Mouse (Mus musculus) hindbrain, embryonic 14.5 days (tissue): ENCODE results near the gene Zfp652. TPM values are rescaled to one million over a fixed set of nuclear protein-coding genes. Genes with fewer than 3 reads are reported as not detected.

Source experiments
- ATAC-seq: fragments of 200-750 bp; cut with Nextera tagmentation; 2 replicates; pipeline ENCODE4 v1.8.0; 2017; ENCODE audit warnings: moderate number of reproducible peaks, mild to moderate bottlenecking, moderate TSS enrichment, moderate library complexity; ENCODE audit not compliant: low FRiP score
- DNase-seq: peaks from one replicate; pipeline ENCODE4 v3.0.0-alpha.2; 2015; ENCODE audit warnings: low spot score
- H3K27ac ChIP-seq: fragments of 300-500 bp; sonication (generic); 2 replicates; pipeline ENCODE4 v1.5.1; 2014; ENCODE audit warnings: mild to moderate bottlenecking, moderate library complexity
- H3K27me3 ChIP-seq: fragments of 300-500 bp; sonication (generic); 2 replicates; pipeline ENCODE4 v1.6.1; 2014; ENCODE audit warnings: mild to moderate bottlenecking, low read length, mixed read lengths; ENCODE audit not compliant: control insufficient read depth, insufficient read depth
- H3K36me3 ChIP-seq: fragments of 300-500 bp; sonication (generic); replicated peaks from 2 replicates; pipeline ENCODE4 v1.6.1; 2014; ENCODE audit not compliant: control insufficient read depth, insufficient read depth
- H3K4me1 ChIP-seq: fragments of 300-500 bp; sonication (generic); replicated peaks from 2 replicates; pipeline ENCODE4 v1.6.1; 2014; ENCODE audit warnings: antibody characterized with exemption, low read length, mixed read lengths; ENCODE audit not compliant: control insufficient read depth, insufficient read depth
- H3K4me2 ChIP-seq: fragments of 300-500 bp; sonication (generic); replicated peaks from 2 replicates; pipeline ENCODE4 v1.6.1; 2014; ENCODE audit warnings: mild to moderate bottlenecking, moderate library complexity
- H3K4me3 ChIP-seq: fragments of 300-500 bp; sonication (generic); replicated peaks from 2 replicates; pipeline ENCODE4 v1.5.1; 2014; ENCODE audit warnings: mild to moderate bottlenecking, low read length
- H3K9ac ChIP-seq: fragments of 300-500 bp; sonication (generic); 2 replicates; pipeline ENCODE4 v1.6.1; 2014
- H3K9me3 ChIP-seq: fragments of 300-500 bp; sonication (generic); 2 replicates; pipeline ENCODE4 v1.6.1; 2016; ENCODE audit warnings: low read length; ENCODE audit not compliant: control insufficient read depth
- WGBS: fragments of 180-500 bp; shearing (Covaris S2); extraction: QIAGEN DNeasy Blood & Tissue Kit; methylation state at CpG from one replicate; pipeline ENCODE4 v1.1.7; 2014; 5-methylcytosine and 5-hydroxymethylcytosine counted together
- polyA plus RNA-seq: library from polyadenylated mRNA; unstranded; fragments of >200 nt; fragmentation: Nextera tagmentation; extraction: Ambion mirVana; gene quantifications from 2 replicates; pipeline ENCODE4 v1.2.1, GENCODE M21; 2014

Zfp652 gene
- polyA plus RNA-seq, 1 experiment from 2014 or later, result 12.8 TPM

- Histone ChIP-seq H3K36me3 (no peaks in the 10 kb centered on the region), H3K4me2 (no peak overlapping the region), H3K4me1 (no peaks in the 10 kb centered on the region), H3K27me3 (no peaks in the 10 kb centered on the region), H3K9me3 (no peaks in the 10 kb centered on the region), H3K9ac (no peak overlapping the region), H3K4me3 (no peak overlapping the region), H3K27ac (no peak overlapping the region)
- WGBS, result 95% methylated on average over 4 of the region's 4 CpGs
- DNase-seq, result no peak
- no peak for ATAC-seq
These were observed 73.2 kb downstream of the Zfp652 start for GRCm38 (mm10) chr11:95785675-95786074.

DNA sequence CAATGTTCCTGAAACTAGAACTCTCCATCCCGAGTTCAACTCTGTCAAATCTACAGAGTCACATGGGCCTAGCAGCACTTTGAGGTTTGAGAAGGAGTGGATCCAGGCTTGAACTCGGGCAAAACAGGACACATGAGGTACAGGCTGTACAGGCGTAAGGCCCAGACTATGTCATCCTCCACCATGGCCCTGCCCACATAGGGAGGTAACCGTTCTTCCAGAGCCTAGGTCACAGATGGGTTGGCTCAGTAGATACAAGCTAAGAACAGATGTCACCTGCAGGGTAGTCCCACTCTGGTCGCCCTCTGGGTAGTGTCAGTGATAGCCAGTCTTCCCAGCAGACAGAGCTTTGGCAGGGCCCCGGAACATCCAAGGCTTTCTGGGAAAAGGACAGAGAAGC is 74.0 kb downstream of the Zfp652 start:
- Histone ChIP-seq H3K4me1 (no peaks in the 10 kb centered on the region), H3K9me3 (no peaks in the 10 kb centered on the region), H3K27ac (no peak overlapping the region), H3K36me3 (no peaks in the 10 kb centered on the region), H3K4me3 (no peak overlapping the region), H3K4me2 (no peak overlapping the region), H3K9ac (no peak overlapping the region), H3K27me3 (no peaks in the 10 kb centered on the region)
- ATAC-seq, result no peak
- 94% methylated on average over 6 of the region's 6 CpGs for WGBS
- DNase-seq, result no peak

- Histone ChIP-seq H3K36me3 (no peaks in the 10 kb centered on the region), H3K4me2 (no peak overlapping the region), H3K27me3 (no peaks in the 10 kb centered on the region), H3K9me3 (no peaks in the 10 kb centered on the region), H3K4me3 (no peak overlapping the region), H3K9ac (no peak overlapping the region), H3K4me1 (no peaks in the 10 kb centered on the region), H3K27ac (no peak overlapping the region)
- ATAC-seq (no peak), DNase-seq (no peak)
- WGBS, result 89% methylated on average over 8 of the region's 8 CpGs
These were observed 77.0 kb downstream of the Zfp652 start for GRCm38 (mm10) chr11:95789451-95789891.

GRCm38 (mm10) chr11:95791787-95792186 is 79.3 kb downstream of the Zfp652 start:
- H3K36me3 ChIP-seq, result no peaks in the 10 kb centered on the region
- no peak overlapping the region for H3K27ac ChIP-seq
- no peaks in the 10 kb centered on the region; the same call in 1 of the 2 replicates for H3K27me3 ChIP-seq
- 87% methylated on average over 13 of the region's 13 CpGs for WGBS
- ATAC-seq (no peak), DNase-seq (no peak)
- H3K4me1 ChIP-seq, result peaks cover 6% of the 10 kb centered on the region; the same call in 1 of the 2 replicates
- H3K9ac ChIP-seq, result no peak overlapping the region
- no peak overlapping the region for H3K4me3 ChIP-seq
- H3K9me3 ChIP-seq, result no peaks in the 10 kb centered on the region
- H3K4me2 ChIP-seq, result no peak overlapping the region

DNA sequence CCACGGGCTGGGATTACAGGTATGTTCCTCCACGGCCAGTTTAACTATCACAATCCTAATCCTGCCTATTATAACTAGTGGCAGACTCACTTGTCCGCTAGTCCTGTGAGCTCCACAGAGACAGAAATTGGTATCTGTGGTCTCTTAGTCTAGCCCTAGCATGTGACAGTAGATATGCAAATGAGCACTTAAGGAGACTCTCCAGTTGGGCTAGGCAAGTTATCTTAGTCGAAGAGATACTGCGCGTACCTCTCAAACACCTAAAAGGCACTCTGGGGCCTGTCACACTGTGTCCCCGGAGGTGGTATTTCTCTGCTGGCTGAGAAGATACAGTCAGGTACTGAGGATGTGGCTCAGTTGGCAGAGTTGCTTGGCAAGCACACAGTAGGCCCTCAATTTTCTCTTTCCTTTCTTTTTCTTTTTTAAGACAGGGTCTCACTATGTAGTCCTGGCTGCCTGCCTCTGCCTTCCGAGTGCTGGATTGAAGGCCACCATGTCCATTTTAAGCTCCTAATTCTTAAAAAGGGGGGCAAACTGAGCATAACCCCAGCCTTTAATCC is 80.6 kb downstream of the Zfp652 start:
- H3K27ac ChIP-seq, result no peak overlapping the region
- H3K27me3 ChIP-seq, result peaks cover 5% of the 10 kb centered on the region
- ATAC-seq (no peak), DNase-seq (no peak)
- no peak overlapping the region for H3K9ac ChIP-seq
- peaks cover 8% of the 10 kb centered on the region; the same call in 1 of the 2 replicates for H3K4me1 ChIP-seq
- H3K9me3 ChIP-seq, result no peaks in the 10 kb centered on the region
- no peaks in the 10 kb centered on the region for H3K36me3 ChIP-seq
- H3K4me3 ChIP-seq, result no peak overlapping the region
- H3K4me2 ChIP-seq, result no peak overlapping the region
- 93% methylated on average over 8 of the region's 8 CpGs for WGBS

GRCm38 (mm10) chr11:95794201-95794600 is 81.7 kb downstream of the Zfp652 start:
- no peak overlapping the region for H3K4me2 ChIP-seq
- H3K4me3 ChIP-seq, result no peak overlapping the region
- no peak overlapping the region for H3K27ac ChIP-seq
- H3K4me1 ChIP-seq, result peaks cover 8% of the 10 kb centered on the region; the same call in 1 of the 2 replicates
- H3K27me3 ChIP-seq, result peaks cover 10% of the 10 kb centered on the region
- H3K9me3 ChIP-seq, result no peaks in the 10 kb centered on the region
- DNase-seq, result no peak
- H3K36me3 ChIP-seq, result no peaks in the 10 kb centered on the region
- no peak for ATAC-seq
- H3K9ac ChIP-seq, result no peak overlapping the region
- 69% methylated on average over 5 of the region's 5 CpGs for WGBS

GRCm38 (mm10) chr11:95795582-95795981 is 83.1 kb downstream of the Zfp652 start:
- ATAC-seq, result no peak
- peaks cover 10% of the 10 kb centered on the region for H3K27me3 ChIP-seq
- no peak overlapping the region for H3K27ac ChIP-seq
- H3K4me2 ChIP-seq, result no peak overlapping the region
- no peaks in the 10 kb centered on the region for H3K36me3 ChIP-seq
- H3K9me3 ChIP-seq, result no peaks in the 10 kb centered on the region
- no peak for DNase-seq
- peaks cover 8% of the 10 kb centered on the region; the same call in 1 of the 2 replicates for H3K4me1 ChIP-seq
- no peak overlapping the region for H3K4me3 ChIP-seq
- H3K9ac ChIP-seq, result no peak overlapping the region
- WGBS, result 68% methylated on average over 5 of the region's 5 CpGs

DNA sequence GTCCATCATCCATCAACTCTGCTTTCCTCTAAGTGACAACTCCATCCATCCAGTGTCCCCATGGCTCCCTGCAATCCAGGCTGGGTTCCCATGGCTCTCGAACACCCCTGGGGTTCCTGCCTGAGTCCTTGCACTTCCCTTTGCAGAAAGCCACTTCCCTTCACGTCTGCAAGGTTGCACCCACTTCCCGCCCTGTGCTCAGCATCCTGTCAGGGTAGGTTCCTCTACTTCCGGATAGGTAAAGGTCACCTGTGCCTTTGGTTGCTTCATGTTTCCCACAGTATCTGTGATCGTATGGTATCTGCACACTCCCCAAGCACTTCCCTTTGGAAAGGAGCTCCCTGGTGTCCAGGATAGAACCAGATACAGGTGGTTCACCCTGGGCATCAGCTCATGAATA is 92.5 kb downstream of the Zfp652 start:
- Histone ChIP-seq H3K27me3 (no peaks in the 10 kb centered on the region), H3K36me3 (no peaks in the 10 kb centered on the region), H3K4me1 (no peaks in the 10 kb centered on the region), H3K9ac (no peak overlapping the region), H3K27ac (no peak overlapping the region), H3K9me3 (0 out of 2 replicates have a peak, but pooled peaks cover 7% of the 10 kb centered on the region), H3K4me2 (no peak overlapping the region), H3K4me3 (no peak overlapping the region)
- ATAC-seq, result no peak
- no peak for DNase-seq
- WGBS, result 73% methylated on average over 5 of the region's 5 CpGs

- 48% methylated on average over 3 of the region's 3 CpGs for WGBS
- no peak overlapping the region for H3K9ac ChIP-seq
- H3K27me3 ChIP-seq, result no peaks in the 10 kb centered on the region
- H3K27ac ChIP-seq, result no peak overlapping the region
- no peak overlapping the region for H3K4me3 ChIP-seq
- H3K36me3 ChIP-seq, result no peaks in the 10 kb centered on the region
- no peak overlapping the region for H3K4me2 ChIP-seq
- H3K9me3 ChIP-seq, result 0 out of 2 replicates have a peak, but pooled peaks cover 7% of the 10 kb centered on the region
- no peak for ATAC-seq
- no peak for DNase-seq
- no peaks in the 10 kb centered on the region for H3K4me1 ChIP-seq
These were observed 93.1 kb downstream of the Zfp652 start for GRCm38 (mm10) chr11:95805527-95805926.

- ATAC-seq (no peak), DNase-seq (no peak)
- H3K4me1 ChIP-seq, result no peaks in the 10 kb centered on the region
- WGBS, result 99% methylated on average over 5 of the region's 5 CpGs
- H3K4me3 ChIP-seq, result no peak overlapping the region
- H3K9me3 ChIP-seq, result 0 out of 2 replicates have a peak, but pooled peaks cover 7% of the 10 kb centered on the region
- H3K4me2 ChIP-seq, result no peak overlapping the region
- H3K27me3 ChIP-seq, result no peaks in the 10 kb centered on the region
- H3K36me3 ChIP-seq, result no peaks in the 10 kb centered on the region
- H3K9ac ChIP-seq, result no peak overlapping the region
- no peak overlapping the region for H3K27ac ChIP-seq
These were observed 95.4 kb downstream of the Zfp652 start for GRCm38 (mm10) chr11:95807884-95808283.
